Mouse (Mus musculus) testis, postnatal 14 days (tissue): ENCODE data around the gene Mbnl2.

Experiments
- DNase-seq: peaks from one replicate; pipeline ENCODE4 v3.0.0; 2021; ENCODE audit warnings: low spot score

Mbnl2 gene

DNA sequence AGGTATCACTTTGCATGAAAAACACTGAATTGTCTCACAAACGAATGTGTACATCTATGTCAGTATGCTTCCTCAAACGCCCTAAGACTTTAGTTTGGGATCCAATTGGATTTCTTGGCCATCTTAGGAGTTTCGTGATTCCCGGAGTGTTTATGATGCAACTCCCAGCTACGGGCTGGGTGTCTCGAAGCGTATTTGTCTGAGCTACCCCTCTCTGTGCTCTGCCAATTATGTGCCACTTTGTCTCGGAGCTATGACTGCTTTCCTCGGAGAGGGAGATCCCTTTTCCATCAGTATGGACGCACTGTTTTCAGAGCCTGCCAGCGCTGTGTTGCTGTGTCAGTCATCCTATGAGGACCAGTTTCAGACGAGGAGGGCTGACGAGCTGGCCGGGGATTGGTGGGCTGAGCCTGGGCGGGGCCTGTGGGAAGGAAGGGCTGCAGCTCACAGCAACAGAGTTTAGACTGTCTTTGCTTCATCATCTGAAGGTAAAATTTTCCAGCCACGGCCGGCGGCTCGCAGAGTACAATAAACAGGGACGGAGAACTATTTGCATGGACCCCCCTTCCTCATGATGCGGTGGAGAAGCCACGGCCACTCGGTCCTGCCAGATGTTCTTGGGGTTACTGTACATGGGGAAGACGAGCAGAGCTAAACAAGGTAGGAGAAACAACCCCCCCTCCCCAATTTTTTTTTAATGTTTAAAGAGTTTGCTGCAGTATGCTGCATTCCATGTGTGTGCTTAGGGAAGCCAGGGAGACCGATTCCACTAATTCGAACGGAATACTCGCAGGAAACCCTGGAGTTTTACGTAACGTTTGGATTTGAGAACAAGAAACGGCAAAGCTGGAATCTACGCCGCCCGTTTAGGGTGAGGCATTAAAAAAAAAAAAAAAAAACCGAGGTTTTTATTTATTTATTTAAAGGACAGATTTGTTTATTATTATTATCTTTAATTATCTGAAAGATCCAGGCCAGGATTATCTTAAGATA lies at the start of gene Mbnl2:
Gene Mbnl2 (plus strand): TSS at position 424 of the 993 bp plus-strand sequence.
- peak; percentile 90 for DNase-seq

GRCm38 (mm10) chr14:120232076-120232496 lies 43.4 kb upstream of the Mbnl2 start:
- no peak for DNase-seq

- DNase-seq = no peak
Measured at GRCm38 (mm10) chr14:120235610-120236009, 39.9 kb upstream of the Mbnl2 start.

- no peak for DNase-seq
Measured at GRCm38 (mm10) chr14:120238501-120238900, 37.0 kb upstream of the Mbnl2 start.

GRCm38 (mm10) chr14:120240209-120240608 lies 35.3 kb upstream of the Mbnl2 start:
- no peak for DNase-seq

DNA sequence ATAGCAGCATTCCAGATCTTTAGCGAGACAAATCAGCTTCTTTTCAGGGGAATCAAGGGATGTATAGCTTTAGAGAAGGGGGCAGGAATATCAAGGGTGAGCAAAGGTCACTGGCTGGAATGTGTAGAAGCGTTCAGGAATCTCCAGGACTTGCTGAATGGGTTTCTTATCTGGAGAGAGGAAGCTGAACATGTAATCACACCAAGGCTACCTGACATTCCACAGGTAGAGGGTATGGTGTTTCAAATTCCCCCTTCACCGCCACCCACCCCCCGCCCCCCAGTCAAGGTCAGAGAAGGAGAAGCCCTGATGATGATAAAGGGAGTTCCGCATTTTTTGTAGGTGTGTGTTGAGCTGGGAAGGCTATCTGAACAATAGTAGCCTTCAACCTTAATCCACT lies 32.8 kb upstream of the Mbnl2 start:
- DNase-seq = no peak

GRCm38 (mm10) chr14:120245081-120245705 lies 30.3 kb upstream of the Mbnl2 start:
- no peak for DNase-seq

DNA sequence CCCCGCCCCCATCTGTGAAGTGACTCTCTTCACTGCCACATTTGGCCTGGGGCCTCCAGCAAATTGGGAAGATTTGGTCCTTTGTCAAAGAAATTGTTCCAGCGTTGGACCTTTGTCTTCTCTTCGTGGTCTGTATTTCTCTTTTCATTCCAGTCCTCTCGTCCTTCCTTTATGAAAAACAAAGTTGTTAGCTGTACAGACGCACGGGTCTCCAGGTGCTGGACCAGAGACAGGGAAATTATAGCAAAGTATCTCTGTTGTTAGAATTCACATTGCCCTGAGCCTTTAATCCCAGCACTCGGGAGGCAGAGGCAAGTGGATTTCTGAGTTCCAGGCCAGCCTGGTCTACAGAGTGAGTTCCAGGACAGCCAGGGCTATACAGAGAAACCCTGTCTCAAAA lies 22.1 kb upstream of the Mbnl2 start:
- no peak for DNase-seq

DNA sequence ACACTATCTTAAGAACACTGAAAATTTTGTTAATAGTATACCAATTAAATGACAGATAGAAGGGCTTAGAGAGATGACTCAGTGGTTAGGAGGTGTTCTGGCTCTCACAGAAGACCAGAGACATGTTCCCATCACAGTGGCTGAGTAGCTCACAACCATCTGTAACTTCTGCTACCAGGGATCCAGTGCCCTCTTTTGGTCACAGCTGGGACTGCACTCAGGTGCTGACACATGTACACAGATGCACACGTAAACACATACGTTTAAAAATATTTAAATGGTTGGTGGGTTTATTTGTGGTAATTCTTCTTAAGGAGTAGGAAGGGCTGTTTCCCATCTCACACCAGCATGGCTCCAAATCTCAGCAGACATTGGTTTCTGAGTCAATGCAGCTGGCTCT lies 19.3 kb upstream of the Mbnl2 start:
- DNase-seq = no peak

- DNase-seq = no peak
Measured at GRCm38 (mm10) chr14:120256623-120257384, 18.7 kb upstream of the Mbnl2 start.

GRCm38 (mm10) chr14:120257483-120257882 lies 18.0 kb upstream of the Mbnl2 start:
- DNase-seq = no peak

DNA sequence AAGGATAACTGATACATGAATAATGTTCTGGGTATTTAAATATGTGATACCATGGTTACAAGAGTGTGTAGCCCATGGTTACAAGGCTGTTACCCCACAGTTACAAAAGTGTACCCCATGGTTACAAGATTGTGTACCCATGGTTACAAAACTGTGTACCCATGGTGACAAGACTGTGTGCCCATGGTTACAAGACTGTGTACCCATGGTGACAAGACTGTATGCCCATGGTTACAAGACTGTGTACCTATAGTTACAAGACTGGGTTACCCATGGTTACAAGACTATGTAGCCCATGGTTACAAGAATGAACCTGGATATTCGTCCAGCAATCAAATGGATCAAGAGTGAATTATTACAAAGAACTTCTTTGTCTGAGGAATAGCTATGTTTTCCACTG lies 16.0 kb upstream of the Mbnl2 start:
- DNase-seq = no peak

DNA sequence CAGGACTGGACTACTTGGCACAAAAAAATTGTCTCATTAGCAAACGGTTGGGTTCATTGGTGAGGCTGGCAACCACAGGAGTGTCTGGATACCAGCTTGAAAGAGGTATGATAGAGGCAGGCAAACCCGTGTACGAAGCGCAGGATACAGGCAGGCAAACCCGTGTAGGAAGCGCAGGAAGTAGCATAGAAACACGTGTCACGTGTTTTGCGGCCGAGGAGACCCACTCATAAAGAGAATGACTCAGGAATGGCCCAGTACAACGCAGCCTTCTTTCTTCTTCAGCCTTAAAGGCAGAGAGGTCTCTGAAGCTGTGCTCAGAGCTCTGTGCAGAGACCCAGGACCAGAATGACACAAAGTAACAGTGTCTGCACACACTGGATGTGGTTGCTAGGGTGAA lies 13.9 kb upstream of the Mbnl2 start:
- no peak for DNase-seq

DNA sequence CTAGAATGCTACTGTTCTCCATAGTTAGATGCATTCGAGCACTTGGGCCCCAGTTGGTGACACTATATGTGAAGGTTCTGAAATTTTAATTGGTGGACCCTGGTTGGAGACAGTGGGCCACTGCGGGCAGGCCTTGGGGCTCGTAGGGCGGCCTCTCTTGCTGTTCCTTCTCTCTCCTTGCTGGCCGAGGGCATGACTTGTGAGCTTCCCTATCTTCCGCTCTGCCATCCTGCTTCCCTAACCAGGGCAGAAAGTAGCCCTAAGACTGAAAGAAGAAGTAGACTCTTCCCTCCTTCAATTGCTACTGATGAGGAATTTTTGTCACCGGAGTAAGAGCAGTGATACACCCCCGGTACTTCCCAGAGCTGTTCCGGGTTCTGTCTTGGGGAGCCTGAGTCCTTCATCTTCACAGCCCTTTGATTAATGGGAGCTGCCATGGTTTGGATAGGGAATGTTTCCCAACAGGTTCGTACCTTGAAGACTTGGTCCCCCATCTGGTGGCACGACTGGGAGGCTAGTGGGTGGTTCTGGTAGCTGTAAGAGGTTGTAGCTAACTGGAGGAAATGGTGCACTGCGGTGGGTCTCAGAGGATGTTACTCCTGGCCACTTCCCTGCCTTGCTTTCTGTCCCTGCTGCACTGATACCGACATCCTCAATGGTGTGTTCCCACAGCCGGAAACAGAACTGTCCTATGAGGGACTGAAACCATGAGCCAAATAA lies 12.6 kb upstream of the Mbnl2 start:
- DNase-seq = no peak

GRCm38 (mm10) chr14:120263380-120264135 lies 11.9 kb upstream of the Mbnl2 start:
- no peak for DNase-seq

GRCm38 (mm10) chr14:120265886-120266285 lies 9.6 kb upstream of the Mbnl2 start:
- no peak for DNase-seq

GRCm38 (mm10) chr14:120267130-120267529 lies 8.3 kb upstream of the Mbnl2 start:
- no peak for DNase-seq

GRCm38 (mm10) chr14:120270031-120270430 lies 5.4 kb upstream of the Mbnl2 start:
- no peak for DNase-seq

GRCm38 (mm10) chr14:120270633-120271032 lies 4.8 kb upstream of the Mbnl2 start:
- no peak for DNase-seq

DNA sequence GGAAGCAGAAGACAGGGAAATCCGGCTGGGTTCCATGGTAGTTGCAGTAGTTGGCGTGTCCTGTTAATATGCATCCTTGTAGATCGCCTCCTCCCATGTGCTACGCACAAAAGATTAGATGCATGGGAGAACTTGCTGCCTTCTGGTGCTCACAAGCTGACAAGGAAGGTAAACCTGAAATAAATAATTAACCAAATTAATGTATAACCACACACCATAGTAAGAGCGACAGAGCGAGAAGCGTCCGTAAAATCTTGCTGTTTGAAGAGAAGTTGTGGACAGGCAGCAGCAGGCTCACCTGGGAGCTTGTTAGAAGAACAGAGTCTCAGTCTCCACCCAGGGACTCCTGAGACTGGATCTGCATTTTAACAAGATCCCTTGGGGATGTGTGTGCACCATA lies 4.4 kb upstream of the Mbnl2 start:
- DNase-seq = no peak

GRCm38 (mm10) chr14:120273766-120274165 lies 1.7 kb upstream of the Mbnl2 start:
- DNase-seq = no peak
